Mouse (Mus musculus) heart, adult 18-20 months (tissue): ENCODE data around the gene Rgs3. TPM values are rescaled to one million over a fixed set of nuclear protein-coding genes. Genes with fewer than 3 reads are reported as not detected.

ENCODE experiments used
- DNase-seq, 2 experiments: peaks; one replicate each; pipeline ENCODE4 v3.0.0; 2021 to 2022; ENCODE audit warnings: mixed read lengths in 1 of 2
- total RNA-seq, 2 experiments: library from RNA; stranded (reverse); gene quantifications; 2 replicates each; pipeline ENCODE4 v1.2.3; 2021

Gene Rgs3
- total RNA-seq, 2 experiments from 2014 or later: 21.5 to 25.9 TPM

DNA sequence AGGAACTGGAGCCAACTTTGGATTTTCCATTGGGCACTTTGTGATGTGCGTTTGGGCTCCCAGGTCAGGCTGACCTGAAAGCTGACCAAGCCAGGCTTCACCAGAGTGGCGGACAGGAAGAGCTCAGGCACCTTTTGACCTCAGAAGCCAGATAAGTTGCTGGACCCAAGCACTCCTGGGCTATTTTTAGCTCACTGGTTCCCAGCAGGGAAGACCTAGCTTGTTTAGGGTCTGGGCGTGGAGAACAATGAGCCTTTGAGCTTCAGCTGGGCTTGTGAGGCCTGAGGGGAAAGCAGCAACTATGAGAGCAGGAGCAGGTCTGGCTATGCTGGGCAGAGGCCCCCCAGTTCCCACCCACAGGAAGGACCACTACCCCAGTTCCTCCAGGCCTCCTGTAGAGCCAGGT is 162.4 kb downstream of the Rgs3 start:
- peak; percentile 50 to 73 for DNase-seq

DNA sequence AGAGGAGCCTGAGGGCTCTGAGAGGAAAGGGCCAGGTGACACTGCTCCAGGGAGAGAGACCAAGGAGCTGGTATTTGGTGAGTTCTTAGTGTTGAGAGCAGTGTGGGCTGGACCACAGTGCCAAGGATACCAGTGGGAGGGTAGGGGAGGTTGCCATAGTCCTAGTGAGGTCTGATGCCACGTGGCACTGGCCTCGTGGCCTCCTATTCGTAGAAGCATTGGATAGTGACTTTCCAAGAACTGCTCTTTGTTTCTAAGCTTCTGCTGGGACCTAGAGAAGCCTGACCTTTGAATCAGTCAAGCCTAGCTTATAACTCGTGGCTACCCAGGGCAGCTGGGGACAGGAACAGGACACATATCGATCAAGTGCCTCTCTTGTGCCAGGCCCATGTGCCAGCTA is 164.1 kb downstream of the Rgs3 start:
- DNase-seq: no peak

DNA sequence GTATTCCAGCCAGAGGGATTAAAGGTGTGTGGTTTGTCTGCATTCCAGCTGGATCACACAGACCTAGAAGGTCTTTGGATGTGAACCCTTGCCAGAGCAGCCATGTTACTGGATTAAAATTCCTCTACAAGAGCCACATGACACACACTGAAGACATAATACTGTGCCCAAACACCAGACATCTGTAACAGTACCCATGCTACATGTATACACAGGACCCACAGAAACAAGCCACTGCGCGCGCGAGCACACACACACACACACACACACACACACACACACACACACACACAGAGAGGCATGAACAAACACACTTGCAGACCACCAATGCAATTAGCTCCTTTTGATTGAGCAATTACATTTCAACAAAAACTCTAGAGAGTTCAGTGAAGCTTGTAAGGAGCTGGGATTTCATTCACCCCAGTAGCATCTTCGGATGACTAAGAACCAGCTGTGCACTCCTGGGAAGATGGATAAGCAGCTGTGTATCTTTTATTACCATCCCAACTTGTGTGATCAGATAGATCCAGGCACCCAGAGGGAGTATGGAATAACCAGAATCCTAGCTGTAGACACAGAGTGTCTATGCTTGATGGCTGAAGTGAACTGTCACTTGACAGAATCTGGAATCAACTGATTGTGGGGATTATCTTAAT is 166.8 kb downstream of the Rgs3 start:
- no peak for DNase-seq

DNA sequence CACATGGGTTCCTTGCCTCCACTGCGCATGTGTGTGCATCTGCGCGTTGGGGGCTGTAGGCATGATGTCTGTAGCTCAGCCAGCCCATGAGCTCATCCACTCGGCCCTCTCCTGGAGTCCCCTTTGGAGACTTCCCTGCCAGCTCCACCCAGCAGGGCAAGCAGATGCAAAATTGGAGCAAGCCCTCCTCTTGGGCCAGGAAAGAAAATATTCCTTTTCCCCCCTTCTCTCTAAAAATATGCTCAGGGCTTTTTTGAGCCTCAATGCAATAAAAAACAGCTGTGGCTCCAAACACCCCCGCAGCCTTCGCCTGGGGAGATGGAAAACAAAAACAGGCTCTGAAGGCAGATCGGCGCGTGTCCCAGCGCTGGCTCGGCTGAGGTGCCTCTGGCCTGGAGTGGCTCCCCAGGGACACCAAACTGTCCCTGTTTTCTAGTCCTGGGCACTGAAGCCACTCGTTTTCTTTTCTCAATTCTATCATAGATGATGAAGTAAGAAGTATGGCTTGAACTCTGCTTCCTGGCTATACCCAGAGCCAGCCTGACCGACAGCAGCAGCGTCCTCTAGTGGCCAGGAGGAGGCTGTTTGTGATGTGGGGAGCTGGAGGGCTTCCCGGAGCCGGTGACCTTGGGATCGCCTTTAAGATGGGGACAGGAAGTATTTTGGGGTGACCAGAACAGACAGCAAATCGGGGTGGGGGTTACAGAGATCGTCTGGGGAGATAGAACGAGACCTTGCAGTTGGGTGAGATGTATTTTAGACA is 168.1 kb downstream of the Rgs3 start:
- DNase-seq: peak; percentile 80 to 90

DNA sequence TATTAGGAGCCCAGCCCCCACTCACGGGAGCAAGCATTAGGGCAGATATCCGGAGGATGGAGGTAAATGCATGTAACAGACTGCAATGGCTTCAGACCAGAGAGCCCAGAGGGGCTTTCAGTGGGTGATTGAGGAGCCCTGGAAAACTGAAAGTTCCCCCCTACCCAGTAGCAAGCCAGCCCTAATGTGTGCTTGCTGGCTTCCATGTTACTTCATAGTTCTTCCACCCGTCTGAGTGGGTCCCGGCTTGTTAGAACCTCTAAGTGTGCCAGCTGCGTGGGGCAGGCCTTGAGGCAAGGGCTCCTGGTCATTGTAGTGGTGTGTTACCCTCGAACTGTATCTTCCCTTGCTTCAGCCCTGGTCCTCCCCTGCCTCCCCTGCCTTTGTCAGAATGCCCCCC is 168.8 kb downstream of the Rgs3 start:
- no peak for DNase-seq

DNA sequence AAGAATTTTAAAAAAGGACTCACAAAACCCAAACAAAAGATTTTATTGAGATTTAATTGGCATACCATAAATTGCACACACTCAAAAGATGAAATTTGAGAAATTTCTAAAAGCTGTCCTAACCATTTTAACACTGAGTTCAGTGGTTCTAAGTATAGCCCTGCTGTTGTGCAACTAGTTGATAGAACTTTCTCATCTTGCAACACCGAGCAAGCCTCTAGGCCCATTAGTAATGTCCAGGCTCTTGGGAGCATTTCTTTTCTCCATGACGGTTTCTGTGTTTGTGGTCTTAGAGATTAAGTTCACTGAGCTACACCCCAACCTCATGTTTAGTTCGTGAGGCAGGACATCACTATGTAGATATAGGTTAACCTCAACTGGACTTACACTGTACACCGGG is 169.5 kb downstream of the Rgs3 start:
- peak; percentile 49 to 56 for DNase-seq

DNA sequence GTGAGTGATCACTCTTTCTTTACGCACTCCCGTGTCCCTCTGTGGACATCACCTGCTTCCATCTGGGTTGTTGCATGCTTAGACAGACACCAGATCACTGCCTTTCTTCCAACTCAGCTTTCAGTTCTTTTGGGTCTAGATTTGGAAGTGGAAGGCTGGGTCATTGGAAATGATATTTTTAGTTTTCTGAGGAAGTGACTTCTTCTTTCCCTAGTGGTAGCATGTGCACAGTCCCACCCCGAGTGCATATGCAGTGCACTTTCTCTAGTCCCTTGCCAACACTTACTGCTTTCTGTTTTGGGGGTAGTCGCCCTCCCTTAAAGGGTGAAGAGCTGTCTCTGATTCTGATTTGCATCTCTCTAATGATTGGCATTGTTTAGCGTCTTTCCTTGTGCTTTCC is 170.3 kb downstream of the Rgs3 start:
- peak; percentile 36 to 43 for DNase-seq

DNA sequence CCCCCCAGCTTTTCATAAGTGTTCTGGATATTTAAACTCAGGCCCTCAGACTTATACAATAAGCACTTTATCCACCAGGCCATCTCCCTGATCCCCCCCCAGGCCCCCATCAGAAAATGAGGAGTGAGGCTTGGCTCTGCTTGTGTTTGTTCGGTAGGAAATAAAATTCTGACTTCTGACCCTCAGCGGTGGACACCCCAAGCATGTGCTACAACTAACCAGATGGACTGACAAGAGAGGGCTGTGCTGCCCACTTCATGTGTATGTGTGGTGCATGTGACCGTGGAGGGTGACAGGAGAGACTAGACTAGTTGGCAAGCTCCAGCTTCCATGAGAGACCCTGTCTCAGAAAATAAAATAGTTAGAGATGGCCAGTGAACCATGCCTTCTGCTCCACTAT is 171.2 kb downstream of the Rgs3 start:
- no peak for DNase-seq

DNA sequence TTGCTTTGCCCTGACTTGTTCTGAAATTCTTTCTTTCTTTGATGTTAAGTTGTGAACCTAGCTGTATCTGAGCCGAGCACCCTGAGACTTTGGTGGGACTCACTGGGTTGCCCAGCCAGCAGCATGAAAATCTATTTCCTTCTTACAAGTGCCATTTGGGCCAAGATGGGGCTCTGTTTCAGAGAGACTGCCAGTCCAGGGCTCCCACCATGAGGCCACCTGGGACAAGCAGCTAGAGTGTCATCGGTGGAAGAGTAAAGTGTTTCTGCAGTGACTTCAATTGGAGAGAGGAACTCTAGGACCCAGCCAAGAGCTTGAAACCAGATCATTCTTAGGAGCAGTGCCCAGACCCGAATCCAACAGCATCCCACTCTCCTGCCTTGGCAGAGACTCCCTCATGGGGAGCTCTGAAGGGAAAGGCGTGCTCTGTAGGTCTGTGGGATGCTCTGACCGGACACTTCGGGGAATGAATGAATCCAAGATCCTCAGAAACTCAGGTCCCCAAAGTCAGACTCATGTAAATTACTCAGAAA is 171.9 kb downstream of the Rgs3 start:
- peak; percentile 34 to 59 for DNase-seq

DNA sequence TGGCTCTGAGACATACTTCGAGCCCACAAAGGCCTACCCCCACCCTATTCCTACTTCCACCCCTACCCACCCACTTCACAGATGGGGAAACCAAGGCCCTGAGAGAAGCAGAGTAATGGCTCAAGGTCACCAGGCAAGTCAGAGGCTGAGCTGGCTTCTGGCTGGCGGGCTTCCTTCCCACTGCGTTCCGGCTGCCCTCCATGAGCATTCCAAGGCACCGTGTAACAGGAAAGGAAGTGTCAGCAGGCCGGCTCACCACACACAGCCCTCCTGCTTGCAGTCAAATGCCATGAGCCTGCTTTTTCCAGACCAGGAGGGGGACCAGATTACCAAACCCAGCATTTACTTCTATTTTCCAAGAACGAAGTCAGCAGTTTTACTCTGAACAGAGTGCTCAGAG is 172.4 kb downstream of the Rgs3 start:
- DNase-seq: peak; percentile 52 to 71

DNA sequence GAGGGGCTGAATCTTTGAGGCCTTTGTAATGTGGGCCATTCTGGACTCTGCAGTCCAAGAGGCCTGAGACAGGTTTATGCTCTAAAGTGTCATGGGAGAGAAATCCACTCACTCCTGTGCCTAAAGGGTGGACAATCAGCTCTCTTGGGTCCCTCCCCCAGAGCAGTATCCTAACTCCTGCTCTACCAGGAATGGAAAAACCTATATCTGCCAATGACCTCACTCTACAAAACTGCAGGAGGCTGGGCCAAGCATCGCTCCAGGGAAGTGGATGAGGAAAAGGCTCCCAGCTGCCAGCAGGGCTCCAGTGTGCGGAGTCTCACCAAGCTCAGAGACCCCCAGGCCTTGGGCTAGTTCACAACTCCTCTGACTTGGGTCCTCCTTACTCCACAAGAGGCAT is 173.2 kb downstream of the Rgs3 start:
- peak; percentile 64 to 77 for DNase-seq

DNA sequence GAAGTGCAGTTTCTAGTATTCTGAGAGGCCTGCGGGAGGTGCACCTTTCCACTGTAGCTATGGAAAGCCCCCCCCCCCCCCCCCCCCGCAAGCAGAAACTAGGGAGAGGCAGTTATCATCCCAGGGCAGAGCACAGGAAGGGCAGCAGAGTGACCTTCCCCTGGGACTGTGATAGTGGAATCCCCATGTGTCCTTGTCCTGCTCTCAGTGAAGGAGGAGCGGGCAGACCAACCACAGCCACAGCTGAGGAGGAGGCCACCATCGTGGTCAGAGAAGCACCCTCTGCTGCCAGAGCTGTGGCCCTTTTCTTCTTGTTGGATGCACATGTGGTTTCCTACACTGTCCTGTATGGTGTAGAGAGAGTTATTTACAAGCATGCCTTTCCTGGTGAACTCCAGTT is 174.3 kb downstream of the Rgs3 start:
- no peak for DNase-seq

DNA sequence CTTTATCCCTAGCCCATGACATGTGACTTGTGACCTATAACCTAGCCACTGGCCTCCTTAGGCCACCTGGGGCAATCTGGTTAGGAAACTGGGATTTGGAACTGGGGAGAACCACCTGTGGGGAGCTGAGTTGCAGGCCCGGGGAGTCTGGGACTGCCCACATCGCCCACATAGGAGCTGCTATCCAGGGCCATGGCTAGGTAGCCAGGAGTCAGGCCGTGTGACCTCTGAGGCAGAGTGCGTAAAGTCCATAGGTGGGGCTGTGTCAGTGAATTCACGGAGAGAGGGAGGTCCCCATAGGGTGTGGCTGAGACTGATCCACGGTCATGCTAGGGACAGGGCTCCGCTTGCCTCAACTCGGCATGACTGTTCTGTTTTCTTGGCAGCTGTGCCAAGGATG is 175.6 kb downstream of the Rgs3 start:
- no peak for DNase-seq

DNA sequence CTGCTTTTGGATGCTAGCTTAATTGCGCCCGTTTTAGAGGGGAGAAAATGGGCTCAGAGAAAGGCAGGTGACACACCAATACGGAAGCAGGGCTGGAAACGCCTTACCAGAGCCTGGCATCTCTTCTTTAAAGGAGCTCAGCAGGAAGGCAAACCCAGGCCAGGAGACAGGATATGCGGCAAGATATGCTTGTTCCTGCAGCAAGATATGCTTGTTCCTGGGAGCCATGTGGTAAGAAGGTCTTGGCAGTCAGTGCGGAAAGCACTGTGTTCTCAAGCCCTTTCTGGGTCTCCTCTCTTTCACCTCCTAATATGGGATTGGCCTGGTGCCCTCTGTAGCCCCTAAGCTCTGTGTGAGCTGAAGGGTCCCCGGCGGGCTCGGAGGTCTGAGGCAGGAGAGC is 176.2 kb downstream of the Rgs3 start:
- DNase-seq: peak in 1 of 2 experiments; percentile 63

DNA sequence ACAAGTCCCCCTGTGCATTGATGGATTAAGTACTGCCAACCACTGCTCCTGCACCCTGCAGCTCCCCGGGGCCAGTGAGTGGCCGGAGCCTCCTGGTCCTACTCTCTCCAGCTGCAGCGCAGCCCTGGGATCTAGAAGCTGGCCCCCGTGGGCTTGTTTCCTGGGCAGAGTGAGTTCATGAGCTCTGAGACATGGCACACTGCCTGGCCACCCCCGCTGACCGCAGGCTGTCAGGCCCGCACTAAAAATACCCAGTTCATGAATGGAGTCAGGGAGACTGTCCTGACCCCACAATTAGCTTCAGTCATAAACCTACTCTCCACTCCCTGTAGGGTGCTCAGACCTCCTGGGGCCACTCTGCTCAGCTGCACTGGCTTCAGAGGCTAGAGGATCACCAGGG is 176.8 kb downstream of the Rgs3 start:
- peak in 1 of 2 experiments; percentile 72 for DNase-seq

DNA sequence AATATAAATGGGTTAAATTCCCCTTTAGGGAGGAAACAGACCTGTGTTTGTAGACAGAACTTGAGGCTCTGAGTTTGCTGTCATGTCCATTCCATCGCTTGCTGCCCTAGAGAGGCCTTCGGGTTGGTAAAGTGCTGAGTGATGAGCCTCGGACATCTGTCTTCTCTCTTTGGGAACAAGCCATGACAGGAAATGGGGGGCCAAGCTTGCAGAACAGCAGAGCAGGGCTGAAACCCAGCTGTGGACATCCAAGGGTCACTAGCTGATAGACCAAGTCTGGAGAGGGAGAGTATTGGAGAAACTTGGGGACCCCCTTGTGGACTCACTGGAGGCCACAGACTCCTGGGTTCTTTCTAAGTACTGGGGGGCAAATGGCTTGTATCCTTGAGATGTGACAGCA is 177.3 kb downstream of the Rgs3 start:
- DNase-seq: no peak

DNA sequence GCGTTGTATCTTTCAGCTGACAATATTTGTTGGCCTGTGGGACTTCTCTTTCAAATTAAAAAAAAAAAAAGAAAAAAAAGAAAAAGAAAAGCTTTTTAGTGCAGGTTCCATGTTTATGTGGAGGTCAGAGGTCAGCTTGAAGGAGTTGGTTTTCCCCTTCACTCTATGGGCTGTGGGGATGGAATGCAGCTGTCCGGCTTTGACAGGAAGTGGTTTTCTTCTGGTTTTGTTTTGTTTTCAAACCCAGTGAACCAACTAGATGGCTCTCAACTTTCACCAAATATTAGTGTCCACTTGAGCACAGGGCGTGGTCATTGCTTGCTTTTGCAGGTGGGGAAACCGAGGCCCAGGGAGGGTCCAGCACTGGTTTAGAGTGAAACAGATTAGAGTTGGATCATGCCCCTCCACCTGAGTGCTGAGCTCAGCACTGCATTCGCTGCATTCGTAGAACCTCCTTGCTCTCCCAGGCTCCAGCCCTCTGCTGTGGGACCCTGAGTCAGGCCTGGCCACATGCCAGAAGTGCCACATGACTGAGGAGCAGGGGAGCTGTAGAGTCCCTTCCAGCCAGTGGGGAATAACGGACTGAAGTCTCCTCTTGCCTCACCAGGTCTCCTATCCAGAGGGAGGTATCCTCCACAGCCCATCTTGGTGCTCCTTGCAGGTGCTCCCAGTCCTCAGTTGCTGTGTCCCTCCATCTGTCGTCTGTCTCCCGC is 178.5 kb downstream of the Rgs3 start:
- peak; percentile 69 to 71 for DNase-seq

DNA sequence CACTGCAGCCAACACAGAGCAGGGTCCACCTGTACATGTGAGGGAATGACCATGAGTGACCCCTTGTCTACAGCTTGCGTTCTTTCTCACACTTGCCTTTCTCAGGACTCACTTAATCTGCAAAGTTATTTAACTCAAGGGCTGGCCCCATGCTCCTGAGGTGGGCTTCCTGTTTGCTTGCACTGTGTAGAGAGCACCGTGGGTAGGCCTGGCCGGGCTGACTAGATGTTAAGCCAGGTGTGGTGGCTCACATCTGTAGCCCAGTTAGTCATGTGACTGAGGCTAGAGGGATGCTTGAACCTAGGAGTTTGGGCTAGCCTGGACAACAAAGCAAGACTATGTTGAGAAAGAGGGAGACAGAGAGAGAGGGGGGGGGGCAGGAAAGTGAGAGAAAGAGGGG is 179.3 kb downstream of the Rgs3 start:
- no peak for DNase-seq

DNA sequence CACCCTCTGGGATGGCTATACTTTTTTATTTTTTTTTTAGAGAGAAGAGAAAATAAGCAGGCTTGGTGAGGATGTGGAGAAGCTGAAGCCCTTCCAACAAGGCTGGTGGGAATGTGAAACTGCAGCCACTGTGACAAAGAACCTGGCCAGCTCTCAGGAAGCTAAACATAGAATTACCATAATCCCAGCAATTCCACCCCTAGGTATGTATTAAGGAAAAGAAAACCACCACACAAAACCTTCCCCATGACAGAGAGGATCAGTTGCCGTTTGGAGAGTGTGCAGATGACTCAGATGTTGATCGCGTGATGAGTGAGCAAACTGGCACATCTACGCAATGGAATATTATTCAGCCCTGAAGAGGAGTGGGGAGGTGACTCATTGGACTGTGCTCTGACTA is 179.9 kb downstream of the Rgs3 start:
- DNase-seq: no peak

DNA sequence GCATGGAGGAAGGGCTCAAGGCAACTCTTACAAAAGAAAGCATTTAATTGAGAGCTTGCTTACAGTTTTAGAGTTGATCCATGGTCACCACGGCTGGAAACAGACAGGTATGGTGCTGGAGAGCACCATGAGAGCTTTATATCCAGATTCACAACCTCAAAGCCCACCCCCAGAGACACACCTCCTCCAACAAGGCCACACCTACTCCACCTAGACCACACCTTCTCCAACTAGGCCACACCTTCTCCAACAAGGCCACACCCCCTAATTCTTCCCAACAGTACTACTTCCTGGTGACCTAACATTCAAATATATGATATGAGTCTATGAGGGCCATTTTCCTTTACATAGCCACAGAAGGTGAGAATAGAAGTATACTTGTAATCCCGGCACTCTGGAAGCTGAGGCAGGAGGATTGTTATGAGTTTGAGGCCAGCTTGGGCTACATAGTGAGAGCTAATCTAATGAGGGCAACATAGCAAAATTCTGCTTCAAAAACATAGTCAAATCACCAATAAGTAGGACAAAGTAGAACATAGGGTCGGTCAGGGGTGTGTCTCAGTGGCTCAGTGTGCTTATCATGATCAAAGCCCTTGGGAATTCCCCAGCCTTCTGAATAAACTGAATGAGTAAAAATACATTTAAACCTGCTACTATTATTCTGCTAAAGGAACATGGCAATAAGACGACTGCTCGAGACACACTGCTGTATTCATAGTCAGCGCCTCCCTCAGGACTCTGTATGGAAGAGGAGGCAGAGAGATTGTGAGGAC is 180.8 kb downstream of the Rgs3 start:
- DNase-seq: no peak

DNA sequence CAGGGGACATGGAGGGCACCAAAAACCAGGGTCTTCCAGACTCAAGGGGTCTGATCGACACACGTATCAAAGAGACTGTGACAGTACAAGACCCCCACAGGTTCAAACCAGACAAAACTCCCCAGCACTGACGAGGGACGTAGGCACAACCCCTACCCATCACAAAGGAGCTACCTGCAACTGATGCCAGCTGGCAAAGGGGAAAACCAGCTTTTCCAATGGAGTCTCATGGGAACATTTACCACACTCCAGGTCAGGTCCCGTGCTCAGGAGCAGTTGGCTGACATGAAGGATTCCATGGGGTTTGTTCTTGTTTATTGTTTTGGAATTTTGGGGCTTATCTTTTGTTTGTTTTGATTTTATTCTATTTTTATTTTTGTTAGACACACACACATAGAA is 181.4 kb downstream of the Rgs3 start:
- no peak for DNase-seq

DNA sequence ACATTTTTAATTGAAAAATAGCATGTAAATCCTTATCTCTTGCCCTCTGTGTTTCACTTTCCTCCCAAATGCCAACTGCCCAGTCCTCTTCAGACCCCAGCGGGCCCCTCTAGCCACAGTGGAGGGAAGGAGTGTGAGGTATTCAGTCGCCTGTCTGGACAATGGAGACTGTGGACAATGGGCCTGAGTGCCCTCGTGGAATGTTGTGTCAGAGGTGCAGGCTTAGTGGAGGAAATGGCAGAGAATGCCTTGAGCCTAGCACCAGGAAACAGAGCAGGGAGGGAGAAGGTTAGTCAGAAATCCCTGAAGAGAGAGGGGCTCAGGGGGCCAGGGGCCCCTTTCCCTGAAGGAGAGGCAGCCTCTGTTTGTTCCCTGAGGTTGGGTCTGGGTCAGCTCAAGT is 182.0 kb downstream of the Rgs3 start:
- no peak for DNase-seq
